Mouse (Mus musculus): ENCODE data around the gene Sik2. TPM values are rescaled to one million over a fixed set of nuclear protein-coding genes. Genes with fewer than 3 reads are reported as not detected.

The Sik2 gene
- polyA plus RNA-seq (2014; fragmentation: Nextera tagmentation; extraction: Ambion mirVana): 16.6 and 16.9 TPM in 2 replicates

DNA sequence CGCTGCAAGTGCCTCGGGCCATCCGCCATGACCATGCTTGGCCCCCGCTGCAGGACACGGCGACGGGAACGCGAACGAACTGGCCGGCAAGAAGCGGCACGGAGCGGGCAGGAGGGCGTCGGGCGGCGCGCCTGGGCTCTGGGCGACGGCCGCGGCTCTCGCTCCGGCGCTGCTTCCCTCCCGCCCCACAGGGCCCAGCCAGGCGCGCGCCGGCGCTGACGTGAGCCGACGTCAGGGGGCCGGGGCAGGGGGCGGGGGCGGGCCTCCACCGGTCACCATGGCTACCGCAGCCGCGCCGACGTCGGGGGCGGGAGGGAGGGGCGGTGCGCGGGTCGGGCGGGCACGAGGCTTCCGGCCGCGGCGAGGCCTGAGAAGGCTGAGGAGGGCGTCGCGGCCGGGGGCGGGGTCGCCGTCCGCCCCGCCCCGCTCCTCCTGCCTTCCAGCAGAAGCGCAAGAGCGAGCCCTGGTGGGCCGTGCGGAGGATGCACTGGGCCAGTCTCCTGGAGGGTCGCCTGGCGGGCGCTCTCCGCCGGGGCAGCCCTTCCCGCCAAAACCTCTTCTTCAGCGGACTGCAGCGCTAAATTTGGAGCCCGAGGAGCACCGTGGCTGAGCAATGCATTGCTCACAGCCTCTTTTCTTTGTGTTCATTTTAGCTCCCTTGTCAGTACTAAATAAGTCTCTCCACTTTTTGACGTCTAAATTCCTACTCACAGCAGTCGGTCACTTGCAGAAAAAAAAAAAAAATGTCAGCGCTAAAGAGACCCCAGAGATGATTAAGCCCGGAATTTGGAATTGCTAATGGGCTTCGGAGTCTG, at the start of gene Sik2:
Gene Sik2, minus strand, starts transcription at position 233 of the 815 bp plus-strand sequence.
- Histone ChIP-seq H3K4me1 (replicated peaks; ENCODE audit: control insufficient read depth, insufficient read depth, low read length) (peaks cover 14% of the 10 kb centered on the region), H3K27ac (ENCODE audit: low read depth) (peak within 1 kb of the TSS; percentile 55), H3K36me3 (ENCODE audit: control insufficient read depth, insufficient read depth, low read length) (no peaks in the 10 kb centered on the region), H3K27me3 (replicated peaks; ENCODE audit: control insufficient read depth, insufficient read depth, low read length) (no peaks in the 10 kb centered on the region), H3K9ac (ENCODE audit: low read length) (peak within 1 kb of the TSS; percentile 67), H3K4me3 (ENCODE audit: low read depth, low read length) (peak within 1 kb of the TSS; percentile 51), H3K9me3 (ENCODE audit: control insufficient read depth, low read length) (no peaks in the 10 kb centered on the region), H3K4me2 (ENCODE audit: low read length) (peak within 1 kb of the TSS; percentile 72)
- ATAC-seq (replicated peaks; ENCODE audit: low FRiP score, low TSS enrichment, low read depth) (peak; percentile 98), DNase-seq (ENCODE audit: low spot score) (peak; percentile 92)
- WGBS: under 1% methylated on average over 76 of the region's 85 CpGs

DNA sequence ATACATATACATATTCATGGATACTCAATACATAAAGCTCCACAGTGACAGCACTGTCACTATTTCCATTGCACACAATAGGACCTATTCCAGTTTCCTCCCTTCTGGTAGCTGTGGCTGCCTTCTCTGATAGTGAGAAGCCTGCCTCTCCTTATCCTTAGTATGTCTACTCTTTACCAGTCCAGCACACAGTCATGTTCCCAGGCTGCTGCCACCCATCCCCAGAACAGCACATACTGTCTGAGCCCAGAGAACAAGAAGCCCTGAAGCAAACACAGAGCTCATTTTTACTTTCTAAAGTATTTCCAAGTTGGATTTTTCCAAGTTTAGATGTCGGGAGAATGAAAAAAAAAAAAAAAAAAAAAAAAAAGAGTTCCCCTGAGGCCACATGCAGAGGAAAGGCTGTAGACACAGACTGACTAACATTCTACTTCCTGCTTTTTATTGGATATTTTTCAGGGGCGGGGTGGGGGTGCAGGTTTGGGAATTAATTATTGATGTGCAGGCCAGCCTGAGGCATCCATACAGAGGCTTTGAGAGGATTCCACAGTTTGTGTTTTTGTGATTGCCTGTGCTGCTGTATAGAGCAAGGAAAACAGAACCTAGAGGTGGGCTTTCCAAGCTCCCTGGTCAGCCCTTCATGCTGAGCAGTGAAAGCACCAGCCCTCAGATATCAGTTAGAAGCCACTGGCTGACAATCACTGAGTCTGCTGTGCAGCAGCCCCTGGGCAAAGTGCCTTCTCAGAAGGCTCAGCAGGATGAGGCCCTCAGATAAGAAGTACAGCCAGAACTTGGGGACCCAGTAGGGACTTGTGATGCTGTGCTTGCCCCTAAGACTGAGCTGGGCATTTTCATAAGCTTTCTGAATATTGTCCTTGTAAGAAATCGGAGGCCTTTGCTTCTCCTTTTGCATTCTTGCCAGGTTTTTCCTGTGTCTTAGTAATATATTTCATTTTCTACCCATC, 47.8 kb upstream of the Sik2 start:
- no peak overlapping the region for H3K4me2 ChIP-seq (ENCODE audit: low read length)
- H3K27ac ChIP-seq (ENCODE audit: low read depth): no peak overlapping the region
- ATAC-seq (replicated peaks; ENCODE audit: low FRiP score, low TSS enrichment, low read depth): no peak
- no peak for DNase-seq (ENCODE audit: low spot score)
- H3K9me3 ChIP-seq (ENCODE audit: control insufficient read depth, low read length): no peaks in the 10 kb centered on the region
- 71% methylated on average over 3 of the region's 3 CpGs for WGBS
- no peak overlapping the region for H3K9ac ChIP-seq (ENCODE audit: low read length)
- H3K36me3 ChIP-seq (ENCODE audit: control insufficient read depth, insufficient read depth, low read length): no peaks in the 10 kb centered on the region
- no peaks in the 10 kb centered on the region for H3K27me3 ChIP-seq (replicated peaks; ENCODE audit: control insufficient read depth, insufficient read depth, low read length)
- no peaks in the 10 kb centered on the region for H3K4me1 ChIP-seq (replicated peaks; ENCODE audit: control insufficient read depth, insufficient read depth, low read length)
- H3K4me3 ChIP-seq (ENCODE audit: low read depth, low read length): no peak overlapping the region

DNA sequence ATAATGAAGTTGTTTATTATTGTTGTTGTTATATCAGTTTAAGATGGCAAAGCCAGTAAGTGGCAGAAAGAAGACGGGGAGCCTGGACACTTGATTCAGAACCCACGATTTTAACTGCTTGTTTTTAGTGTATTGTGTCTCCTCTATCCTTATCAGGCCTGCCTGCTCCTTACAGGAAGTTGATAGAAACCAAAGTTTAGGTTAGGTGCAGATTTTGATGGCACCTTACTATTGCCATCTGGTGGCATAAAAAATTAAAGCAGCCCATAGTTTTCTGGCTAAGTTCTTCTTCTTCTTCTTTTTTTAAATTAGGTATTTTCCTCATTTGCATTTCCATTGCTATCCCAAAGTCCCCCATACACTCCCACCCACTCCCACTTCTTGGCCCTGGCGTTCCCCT, 43.3 kb upstream of the Sik2 start:
- Histone ChIP-seq H3K36me3 (ENCODE audit: control insufficient read depth, insufficient read depth, low read length) (no peaks in the 10 kb centered on the region), H3K4me3 (ENCODE audit: low read depth, low read length) (no peak overlapping the region), H3K9me3 (ENCODE audit: control insufficient read depth, low read length) (no peaks in the 10 kb centered on the region), H3K27ac (ENCODE audit: low read depth) (no peak overlapping the region), H3K4me2 (ENCODE audit: low read length) (no peak overlapping the region), H3K4me1 (replicated peaks; ENCODE audit: control insufficient read depth, insufficient read depth, low read length) (no peaks in the 10 kb centered on the region), H3K27me3 (replicated peaks; ENCODE audit: control insufficient read depth, insufficient read depth, low read length) (no peaks in the 10 kb centered on the region), H3K9ac (ENCODE audit: low read length) (no peak overlapping the region)
- ATAC-seq (replicated peaks; ENCODE audit: low FRiP score, low TSS enrichment, low read depth) (no peak), DNase-seq (ENCODE audit: low spot score) (no peak)
- 67% methylated on average over 3 of the region's 3 CpGs for WGBS

DNA sequence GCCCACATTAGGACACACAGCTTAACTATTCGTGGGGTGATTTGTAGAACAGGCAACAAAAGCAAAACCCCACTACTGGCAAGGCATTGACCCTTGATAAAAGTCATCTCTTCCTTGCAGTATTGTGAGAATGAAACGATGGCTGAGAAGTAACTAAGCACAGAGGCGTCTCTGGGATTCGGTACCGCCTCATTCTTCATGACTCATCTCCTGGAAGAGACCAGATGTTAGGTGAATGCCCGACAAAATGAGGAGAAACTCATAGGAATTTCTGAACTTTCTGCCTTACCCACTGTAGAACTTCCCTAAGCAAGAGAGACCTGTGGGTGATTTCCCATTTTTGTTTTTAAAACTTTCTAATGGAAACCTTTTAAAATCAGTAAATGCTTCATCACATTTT, 33.3 kb upstream of the Sik2 start:
- Histone ChIP-seq H3K4me3 (ENCODE audit: low read depth, low read length) (no peak overlapping the region), H3K36me3 (ENCODE audit: control insufficient read depth, insufficient read depth, low read length) (no peaks in the 10 kb centered on the region), H3K4me1 (replicated peaks; ENCODE audit: control insufficient read depth, insufficient read depth, low read length) (no peaks in the 10 kb centered on the region), H3K4me2 (ENCODE audit: low read length) (no peak overlapping the region), H3K27me3 (replicated peaks; ENCODE audit: control insufficient read depth, insufficient read depth, low read length) (no peaks in the 10 kb centered on the region), H3K9ac (ENCODE audit: low read length) (no peak overlapping the region), H3K27ac (ENCODE audit: low read depth) (no peak overlapping the region), H3K9me3 (ENCODE audit: control insufficient read depth, low read length) (no peaks in the 10 kb centered on the region)
- DNase-seq (ENCODE audit: low spot score) (no peak), ATAC-seq (replicated peaks; ENCODE audit: low FRiP score, low TSS enrichment, low read depth) (no peak)
- WGBS: 70% methylated on average over 6 of the region's 6 CpGs

DNA sequence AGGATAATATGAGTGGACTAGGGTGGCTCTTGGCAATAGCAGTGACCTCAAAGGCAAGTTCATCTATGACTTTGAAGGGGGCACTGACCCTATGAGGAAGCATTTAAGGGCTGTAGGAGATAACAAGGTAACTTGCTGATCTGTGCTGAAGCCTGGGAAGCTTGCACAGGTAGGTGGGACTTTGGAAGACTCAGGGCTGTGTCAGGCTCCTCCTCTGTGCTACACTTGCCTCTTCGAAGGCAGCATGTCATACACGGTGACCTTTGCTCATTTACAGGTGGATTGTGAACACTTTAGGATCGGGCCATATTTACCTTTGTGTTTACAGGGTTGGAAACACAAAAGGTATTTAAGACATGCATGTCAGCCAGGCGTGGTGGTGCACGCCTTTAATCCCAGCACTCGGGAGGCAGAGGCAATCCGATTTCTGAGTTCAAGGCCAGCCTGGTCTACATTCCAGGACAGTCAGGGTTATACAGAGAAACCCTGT, 32.7 kb upstream of the Sik2 start:
- no peaks in the 10 kb centered on the region for H3K36me3 ChIP-seq (ENCODE audit: control insufficient read depth, insufficient read depth, low read length)
- H3K4me2 ChIP-seq (ENCODE audit: low read length): no peak overlapping the region
- H3K27ac ChIP-seq (ENCODE audit: low read depth): no peak overlapping the region
- DNase-seq (ENCODE audit: low spot score) (no peak), ATAC-seq (replicated peaks; ENCODE audit: low FRiP score, low TSS enrichment, low read depth) (no peak)
- no peak overlapping the region for H3K9ac ChIP-seq (ENCODE audit: low read length)
- no peaks in the 10 kb centered on the region for H3K9me3 ChIP-seq (ENCODE audit: control insufficient read depth, low read length)
- no peaks in the 10 kb centered on the region for H3K4me1 ChIP-seq (replicated peaks; ENCODE audit: control insufficient read depth, insufficient read depth, low read length)
- no peak overlapping the region for H3K4me3 ChIP-seq (ENCODE audit: low read depth, low read length)
- H3K27me3 ChIP-seq (replicated peaks; ENCODE audit: control insufficient read depth, insufficient read depth, low read length): no peaks in the 10 kb centered on the region
- 86% methylated on average over 7 of the region's 7 CpGs for WGBS

DNA sequence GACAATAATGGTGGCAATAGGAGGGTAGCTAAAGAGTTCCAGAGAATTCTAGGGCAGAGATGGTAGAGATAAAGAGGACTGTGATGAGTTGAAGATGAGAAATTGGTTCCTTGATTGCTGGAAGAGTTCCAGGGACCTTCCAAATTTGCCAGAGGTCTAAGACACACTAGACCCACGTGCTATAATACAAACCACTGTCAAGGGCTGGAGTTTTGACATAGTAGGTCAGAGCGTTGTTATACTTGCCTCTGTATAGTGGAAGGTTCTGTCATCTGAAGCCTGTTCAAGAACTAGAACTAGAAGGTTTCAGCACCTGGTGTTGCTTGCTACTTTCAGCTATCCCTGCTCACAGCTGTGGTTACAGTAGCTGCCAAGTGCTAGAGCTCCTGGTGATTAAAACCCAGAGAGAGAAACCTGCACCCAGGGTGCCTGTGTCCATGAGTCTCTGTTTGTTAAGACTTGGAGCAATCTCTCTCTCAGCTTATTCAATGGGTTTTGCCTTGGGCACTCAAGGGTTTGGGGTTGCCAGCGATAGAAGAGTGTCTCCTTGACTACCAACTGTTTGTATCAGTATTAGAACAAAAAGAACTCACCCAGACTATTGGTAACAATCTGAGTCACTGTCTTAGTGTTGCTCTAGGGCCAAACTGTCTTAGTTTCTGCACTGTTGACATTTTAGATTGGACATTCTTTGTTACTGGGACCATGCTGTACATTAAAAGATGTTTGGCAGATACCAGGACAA, 24.1 kb upstream of the Sik2 start:
- ATAC-seq (replicated peaks; ENCODE audit: low FRiP score, low TSS enrichment, low read depth): no peak
- 71% methylated on average over 3 of the region's 3 CpGs for WGBS

DNA sequence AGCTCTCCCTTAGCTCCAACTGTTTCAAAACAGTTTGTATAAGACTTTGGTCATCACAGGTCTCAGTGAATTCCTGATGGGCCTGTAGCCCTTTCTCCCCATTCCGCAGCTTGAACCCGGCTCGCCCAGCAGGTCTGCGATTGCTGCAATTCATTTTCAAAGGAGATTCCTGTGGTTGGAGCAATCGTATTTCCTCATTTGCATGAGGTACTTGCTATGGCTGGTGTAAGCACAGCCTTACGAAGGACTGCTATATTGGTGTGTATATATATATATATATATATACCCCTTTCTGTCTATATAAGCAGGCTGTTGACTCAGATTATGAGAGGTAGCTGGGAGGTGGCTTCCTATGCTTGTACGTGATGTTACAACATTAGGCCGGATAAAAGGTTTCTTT, 23.4 kb upstream of the Sik2 start:
- DNase-seq (ENCODE audit: low spot score): no peak
- ATAC-seq (replicated peaks; ENCODE audit: low FRiP score, low TSS enrichment, low read depth): no peak

More for the DNA sequence above, 24.1 kb upstream of the Sik2 start:
- no peak overlapping the region for H3K9ac ChIP-seq (ENCODE audit: low read length)
- no peak overlapping the region for H3K4me3 ChIP-seq (ENCODE audit: low read depth, low read length)
- no peaks in the 10 kb centered on the region for H3K27me3 ChIP-seq (replicated peaks; ENCODE audit: control insufficient read depth, insufficient read depth, low read length)
- DNase-seq (ENCODE audit: low spot score): no peak
- no peaks in the 10 kb centered on the region for H3K9me3 ChIP-seq (ENCODE audit: control insufficient read depth, low read length)
- no peaks in the 10 kb centered on the region for H3K4me1 ChIP-seq (replicated peaks; ENCODE audit: control insufficient read depth, insufficient read depth, low read length)
- no peak overlapping the region for H3K27ac ChIP-seq (ENCODE audit: low read depth)
- H3K36me3 ChIP-seq (ENCODE audit: control insufficient read depth, insufficient read depth, low read length): no peaks in the 10 kb centered on the region
- H3K4me2 ChIP-seq (ENCODE audit: low read length): no peak overlapping the region

DNA sequence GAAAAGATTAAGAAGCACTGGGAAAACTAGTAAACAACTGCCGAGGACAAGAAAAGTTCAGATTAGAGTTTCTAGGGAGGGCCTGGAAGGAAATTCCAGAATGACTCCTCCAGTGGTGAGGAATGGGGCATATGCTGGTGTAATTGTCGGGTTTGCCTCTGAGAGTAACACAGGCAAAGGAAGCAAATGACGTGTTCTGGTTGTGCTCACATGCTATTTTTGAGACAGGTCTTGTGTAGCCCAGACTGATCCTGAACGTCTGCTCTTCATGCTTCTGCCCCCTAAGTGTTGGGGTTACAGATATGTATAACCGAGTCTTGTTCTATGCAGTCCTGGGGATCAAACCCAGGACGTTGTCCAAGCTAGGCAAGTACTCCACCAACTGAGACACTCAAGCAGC, 22.7 kb upstream of the Sik2 start:
- H3K9ac ChIP-seq (ENCODE audit: low read length): no peak overlapping the region
- H3K27me3 ChIP-seq (replicated peaks; ENCODE audit: control insufficient read depth, insufficient read depth, low read length): no peaks in the 10 kb centered on the region
- no peak overlapping the region for H3K27ac ChIP-seq (ENCODE audit: low read depth)
- no peak overlapping the region for H3K4me3 ChIP-seq (ENCODE audit: low read depth, low read length)
- H3K4me2 ChIP-seq (ENCODE audit: low read length): no peak overlapping the region
- H3K9me3 ChIP-seq (ENCODE audit: control insufficient read depth, low read length): no peaks in the 10 kb centered on the region
- ATAC-seq (replicated peaks; ENCODE audit: low FRiP score, low TSS enrichment, low read depth) (no peak), DNase-seq (ENCODE audit: low spot score) (no peak)
- no peaks in the 10 kb centered on the region for H3K4me1 ChIP-seq (replicated peaks; ENCODE audit: control insufficient read depth, insufficient read depth, low read length)
- 46% methylated on average over 6 of the region's 6 CpGs for WGBS
- no peaks in the 10 kb centered on the region for H3K36me3 ChIP-seq (ENCODE audit: control insufficient read depth, insufficient read depth, low read length)

More for the DNA sequence above, 23.4 kb upstream of the Sik2 start:
- no peak overlapping the region for H3K27ac ChIP-seq (ENCODE audit: low read depth)
- 71% methylated on average over 8 of the region's 8 CpGs for WGBS
- H3K27me3 ChIP-seq (replicated peaks; ENCODE audit: control insufficient read depth, insufficient read depth, low read length): no peaks in the 10 kb centered on the region
- H3K4me2 ChIP-seq (ENCODE audit: low read length): no peak overlapping the region
- no peak overlapping the region for H3K4me3 ChIP-seq (ENCODE audit: low read depth, low read length)
- no peaks in the 10 kb centered on the region for H3K9me3 ChIP-seq (ENCODE audit: control insufficient read depth, low read length)
- no peak overlapping the region for H3K9ac ChIP-seq (ENCODE audit: low read length)
- no peaks in the 10 kb centered on the region for H3K4me1 ChIP-seq (replicated peaks; ENCODE audit: control insufficient read depth, insufficient read depth, low read length)
- H3K36me3 ChIP-seq (ENCODE audit: control insufficient read depth, insufficient read depth, low read length): no peaks in the 10 kb centered on the region
